Mouse (Mus musculus): ENCODE results near the gene Plvap. TPM values are rescaled to one million over a fixed set of nuclear protein-coding genes. Genes with fewer than 3 reads are reported as not detected.

The Plvap gene
- total RNA-seq, 2 experiments from 2014 or later = 139 to 206 TPM

- DNase-seq (ENCODE audit: low spot score in 2 of 2) = no peak
These were observed 43.6 kb downstream of the Plvap start for GRCm38 (mm10) chr8:71468001-71468400.

- DNase-seq (ENCODE audit: low spot score in 2 of 2) = no peak
These were observed 44.4 kb downstream of the Plvap start for GRCm38 (mm10) chr8:71467201-71467600.

DNA sequence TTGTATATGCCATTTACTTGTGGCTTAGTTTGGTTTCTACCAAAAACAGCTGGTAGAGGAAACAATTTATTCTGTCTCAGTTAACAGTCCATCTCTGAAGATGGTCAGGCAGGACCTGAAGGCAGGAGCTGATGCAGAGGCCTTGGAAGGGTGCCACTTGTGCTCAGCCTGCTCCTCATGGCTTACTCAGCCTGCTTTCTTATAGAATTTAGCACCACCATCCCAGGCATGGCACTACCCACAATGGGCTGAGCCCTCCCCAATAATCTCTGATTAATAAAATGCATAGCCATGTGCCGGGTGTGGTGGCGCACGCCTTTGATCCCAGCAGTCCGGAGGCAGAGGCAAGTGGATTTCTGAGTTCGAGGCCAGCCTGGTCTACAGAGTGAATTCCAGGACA, 45.4 kb downstream of the Plvap start:
- no peak for DNase-seq (ENCODE audit: low spot score in 2 of 2)

- DNase-seq (ENCODE audit: low spot score in 2 of 2) = no peak
These were observed 45.8 kb downstream of the Plvap start for GRCm38 (mm10) chr8:71465733-71466132.

- DNase-seq (ENCODE audit: low spot score in 2 of 2) = peak; percentile 91 to 94
These were observed 46.7 kb downstream of the Plvap start, which contains the start of gene Mrpl34 for GRCm38 (mm10) chr8:71464513-71465500. Gene Mrpl34, plus strand, starts transcription at chr8:71464959.

- peak; percentile 96 to 97 for DNase-seq (ENCODE audit: low spot score in 2 of 2)
These were observed 48.1 kb downstream of the Plvap start, which contains the start of gene Abhd8 for GRCm38 (mm10) chr8:71463188-71464033. Gene Abhd8, minus strand, starts transcription at chr8:71463655.

DNA sequence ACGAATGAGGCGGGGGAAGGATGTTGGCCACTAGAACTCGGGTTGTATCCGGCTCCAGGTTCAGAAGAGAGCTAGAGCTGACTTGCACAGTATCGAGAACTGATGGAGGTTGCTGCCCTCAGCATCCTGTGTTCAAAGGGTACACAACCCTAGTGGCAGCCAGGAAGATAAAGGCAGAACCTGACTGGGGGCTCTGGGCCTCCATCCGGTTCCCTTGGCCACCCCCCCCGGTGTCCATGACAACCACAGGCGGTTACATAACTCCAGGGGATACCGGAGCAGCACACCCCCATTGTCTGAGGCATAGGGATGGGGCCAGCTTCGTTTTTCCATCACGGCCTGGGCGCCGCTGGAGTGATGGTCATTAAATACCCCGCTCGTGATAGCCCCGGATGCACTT, 48.8 kb downstream of the Plvap start:
- peak in 1 of 2 experiments; percentile 38 for DNase-seq (ENCODE audit: low spot score in 2 of 2)

DNA sequence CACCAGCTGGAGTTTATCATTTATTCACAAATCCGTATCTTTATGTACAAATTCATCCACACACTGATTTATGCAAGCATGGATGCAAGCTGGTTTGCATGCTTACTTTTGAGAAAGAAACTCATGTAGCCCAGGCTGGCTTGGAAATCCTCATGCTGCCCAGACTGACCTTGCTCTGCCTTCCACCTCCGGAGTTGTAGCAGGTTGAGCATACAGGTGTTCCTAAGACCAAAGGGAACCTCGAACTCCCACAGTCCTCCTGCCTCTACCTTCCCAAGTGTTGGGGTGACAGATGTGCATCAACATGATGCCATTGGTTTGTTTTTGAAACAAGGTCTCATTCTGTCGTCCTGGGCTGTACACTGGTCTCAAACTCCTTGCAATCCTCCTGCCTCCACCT, 49.4 kb downstream of the Plvap start:
- DNase-seq (ENCODE audit: low spot score in 2 of 2) = no peak

DNA sequence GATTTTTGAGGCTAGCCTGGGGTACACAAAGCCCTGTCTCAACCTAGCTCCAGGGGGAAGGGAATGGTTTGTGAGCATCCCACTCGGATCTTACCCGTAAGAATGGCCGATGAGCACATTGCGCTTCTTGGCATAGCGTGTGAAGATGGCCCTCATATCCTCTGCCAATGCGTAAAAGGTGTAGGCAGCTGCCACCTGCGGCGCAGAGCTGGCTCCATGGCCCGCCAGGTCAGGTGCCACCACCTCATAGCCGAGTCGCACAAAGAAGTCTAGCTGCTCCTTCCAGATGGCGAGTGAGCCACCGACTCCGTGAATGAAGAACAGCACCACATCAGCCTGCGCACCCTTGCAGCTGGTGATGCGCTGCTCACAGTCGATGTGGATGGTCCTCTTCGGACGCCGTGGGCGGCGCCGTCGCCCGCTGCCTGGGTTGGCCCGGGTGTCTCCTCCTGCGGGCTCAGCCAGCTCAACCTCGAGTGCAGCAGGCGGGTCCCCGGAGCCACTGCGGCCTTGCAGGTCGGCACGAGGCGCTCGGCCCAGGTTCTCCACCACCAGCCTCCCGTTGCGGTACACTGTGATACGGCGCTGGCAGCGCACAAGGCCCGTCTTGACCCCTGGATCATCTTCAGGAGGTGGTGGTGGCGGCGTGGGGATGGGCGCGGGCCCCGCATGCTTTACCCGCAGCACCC, 50.3 kb downstream of the Plvap start:
- DNase-seq (ENCODE audit: low spot score in 2 of 2) = no peak

DNA sequence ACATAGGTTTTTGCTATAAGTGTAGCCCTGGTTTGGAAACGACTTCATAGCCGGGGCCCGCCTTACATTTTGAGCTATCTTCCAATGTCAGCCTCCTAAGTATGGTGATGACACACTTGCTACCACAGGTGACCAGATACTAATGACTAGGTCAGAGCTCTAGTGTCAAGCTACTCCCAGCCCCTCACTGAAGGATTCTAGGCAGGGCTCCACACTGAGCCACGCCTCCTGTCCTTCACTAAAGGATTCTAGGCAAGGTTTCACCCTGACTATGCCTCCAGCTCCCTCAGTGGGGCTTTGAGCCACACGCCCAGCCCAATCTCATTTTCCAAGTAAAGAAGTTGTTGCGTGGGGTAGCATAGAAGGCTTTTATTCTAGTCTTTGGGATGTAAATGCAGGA, 50.8 kb downstream of the Plvap start:
- DNase-seq (ENCODE audit: low spot score in 2 of 2) = no peak

GRCm38 (mm10) chr8:71457659-71458270, 53.8 kb downstream of the Plvap start:
- no peak for DNase-seq (ENCODE audit: low spot score in 2 of 2)

GRCm38 (mm10) chr8:71456906-71457305, 54.6 kb downstream of the Plvap start:
- peak in 1 of 2 experiments; percentile 26 for DNase-seq (ENCODE audit: low spot score in 2 of 2)

- DNase-seq (ENCODE audit: low spot score in 2 of 2) = no peak
These were observed 56.9 kb downstream of the Plvap start for GRCm38 (mm10) chr8:71454668-71455067.

- DNase-seq (ENCODE audit: low spot score in 2 of 2) = no peak
These were observed 58.9 kb downstream of the Plvap start for GRCm38 (mm10) chr8:71452669-71453068.

GRCm38 (mm10) chr8:71451777-71452176, 59.8 kb downstream of the Plvap start:
- DNase-seq (ENCODE audit: low spot score in 2 of 2) = no peak

DNA sequence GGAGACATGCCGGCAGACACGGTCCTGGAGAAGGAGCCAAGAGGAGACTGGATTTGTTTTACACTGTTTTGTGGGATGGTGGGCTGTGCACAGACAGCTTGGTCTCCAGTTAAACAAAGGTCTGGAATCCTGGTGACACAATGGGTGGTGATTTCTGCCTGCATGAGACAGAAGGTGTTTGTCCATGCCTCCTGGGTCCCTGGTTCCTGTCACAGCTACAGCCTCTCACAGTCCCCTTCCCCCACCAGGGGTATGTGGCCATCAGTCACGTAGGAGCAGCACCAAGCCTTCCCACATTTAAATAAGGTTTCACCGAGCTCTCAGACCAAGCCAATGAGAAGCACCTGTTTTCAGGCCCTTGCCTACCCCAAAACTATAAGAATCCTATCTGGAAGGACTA, 60.2 kb downstream of the Plvap start:
- no peak for DNase-seq (ENCODE audit: low spot score in 2 of 2)

Measured in adrenal gland, adult 18-20 months (tissue).